Mouse (Mus musculus) megakaryocyte, embryonic 14.5 days (primary cell): Measurements from ENCODE around the gene Tmem170b.

ENCODE experiments used
- FLI1 ChIP-seq: IDR thresholded peaks from 2 replicates; pipeline ENCODE4 v1.6.1; 2012; ENCODE audit warnings: low read length, inconsistent platforms, mixed read lengths
- GATA1 ChIP-seq: IDR thresholded peaks from 3 replicates; pipeline ENCODE4 v1.6.1; 2012; ENCODE audit warnings: mixed read lengths, low read length, inconsistent platforms, borderline replicate concordance

DNA sequence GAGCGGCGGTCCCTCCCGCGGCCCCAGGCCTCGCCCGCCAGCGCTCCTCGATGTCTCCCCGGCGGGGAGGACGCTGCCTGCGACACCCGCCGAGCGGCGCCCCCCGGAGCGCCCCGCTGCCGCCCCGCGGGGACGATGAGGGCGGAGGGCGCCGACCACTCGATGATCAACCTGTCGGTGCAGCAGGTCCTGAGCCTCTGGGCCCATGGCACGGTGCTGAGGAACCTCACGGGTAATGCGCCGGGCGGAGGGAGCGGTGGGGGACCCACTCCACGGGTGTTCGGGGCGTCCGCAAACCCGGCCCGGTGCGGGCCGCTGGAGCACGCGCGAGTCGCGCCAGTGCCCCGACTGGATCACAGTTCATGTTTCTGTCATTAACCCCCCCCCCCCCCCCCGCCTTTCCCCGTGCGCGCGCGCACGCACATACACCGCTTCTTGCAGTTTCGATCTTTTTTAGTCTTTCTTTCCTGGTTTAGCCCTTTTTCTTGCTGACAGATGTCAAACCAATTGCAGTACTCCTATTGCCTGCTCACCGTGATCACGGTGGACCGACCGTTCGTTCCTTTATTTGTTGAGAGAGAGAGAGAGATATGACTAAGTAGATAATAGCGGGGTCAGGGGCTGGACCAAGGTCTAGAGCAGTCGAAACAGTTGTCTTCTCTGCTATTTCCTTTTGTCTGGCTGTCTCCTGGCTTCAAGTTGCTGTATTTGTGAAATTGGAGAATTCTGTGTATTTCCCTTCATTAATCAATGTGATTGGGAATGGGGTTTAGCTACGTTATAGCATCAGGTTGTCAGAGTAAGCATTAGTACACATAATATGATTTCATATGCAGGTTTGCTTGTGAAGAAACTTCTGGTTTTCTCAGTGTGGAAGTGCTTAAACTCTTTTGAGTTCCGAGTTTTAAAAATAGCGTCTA, 634 bp downstream of the Tmem170b start:
- TF ChIP-seq GATA1 = no peak
- no peak for TF ChIP-seq FLI1
